Mouse (Mus musculus) heart, postnatal 25 days (tissue): ENCODE results near the gene Hsdl1. TPM values are rescaled to one million over a fixed set of nuclear protein-coding genes. Genes with fewer than 3 reads are reported as not detected.

Experiments
- DNase-seq: peaks from one replicate; pipeline ENCODE4 v3.0.0; 2022; ENCODE audit warnings: low spot score
- intact Hi-C: fragments of 180-260 bp; cut with DNase I; formaldehyde crosslinking; loops from one replicate; pipeline ENCODE4 v1.15.1; 2025
- total RNA-seq, 2 experiments: library from RNA; stranded (reverse); gene quantifications; 2 replicates each; pipeline ENCODE4 v1.2.3; 2021

Hsdl1 gene
- 10 to 100 TPM; 18.7 to 20.1 TPM for total RNA-seq

DNA sequence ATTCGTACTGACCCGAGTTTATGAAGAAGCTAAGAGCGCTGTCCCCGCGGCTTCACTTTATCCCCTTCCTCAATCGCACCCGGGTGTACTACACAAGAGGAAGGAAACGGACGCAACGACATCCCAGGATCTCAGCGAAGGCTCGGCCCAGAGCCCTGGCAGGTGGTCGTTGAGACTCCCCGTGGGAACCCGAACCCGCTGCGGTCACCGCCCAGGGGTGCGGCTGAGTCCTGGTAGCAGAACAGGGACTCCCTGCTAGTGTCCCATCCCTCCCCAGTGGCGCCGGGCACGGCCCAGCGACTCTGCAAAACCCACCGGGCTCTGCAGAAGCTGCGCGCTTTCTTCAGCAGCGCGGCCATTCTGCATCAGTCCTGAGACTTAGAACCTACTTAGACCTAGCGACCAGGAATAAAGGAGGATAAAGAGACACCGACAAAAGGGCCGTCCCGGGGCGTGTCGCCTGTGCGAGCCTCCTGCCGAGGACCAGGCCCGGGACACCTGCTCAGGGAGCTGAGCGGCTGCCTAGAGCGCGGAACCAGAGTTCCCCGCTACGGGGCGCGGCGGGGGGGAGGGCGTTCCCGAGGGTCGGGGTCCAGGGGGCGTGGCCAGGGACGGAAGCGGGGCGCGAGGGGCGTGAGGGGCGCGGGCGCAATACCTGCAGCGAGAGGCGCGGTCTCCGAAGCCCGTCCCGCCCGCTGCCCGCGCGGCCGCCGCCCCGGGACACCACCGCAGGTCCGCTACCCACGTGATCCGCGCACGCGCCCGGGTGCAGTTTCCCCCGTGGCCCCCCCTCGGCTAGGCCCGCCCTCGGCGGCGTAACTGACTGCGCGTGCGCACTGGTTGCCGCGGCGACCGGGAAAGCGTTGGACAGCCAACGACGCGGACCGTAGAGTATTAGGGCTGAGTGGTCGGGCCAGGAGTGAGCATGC is at the start of gene Hsdl1, which contains the start of gene Dnaaf1:
Gene Hsdl1 (minus strand): TSS at position 747 of the 929 bp plus-strand sequence.
Gene Dnaaf1 (plus strand): TSS at position 799 of the 929 bp plus-strand sequence.
- intact Hi-C loops, result no loop called here
- DNase-seq, result peak; percentile 90

DNA sequence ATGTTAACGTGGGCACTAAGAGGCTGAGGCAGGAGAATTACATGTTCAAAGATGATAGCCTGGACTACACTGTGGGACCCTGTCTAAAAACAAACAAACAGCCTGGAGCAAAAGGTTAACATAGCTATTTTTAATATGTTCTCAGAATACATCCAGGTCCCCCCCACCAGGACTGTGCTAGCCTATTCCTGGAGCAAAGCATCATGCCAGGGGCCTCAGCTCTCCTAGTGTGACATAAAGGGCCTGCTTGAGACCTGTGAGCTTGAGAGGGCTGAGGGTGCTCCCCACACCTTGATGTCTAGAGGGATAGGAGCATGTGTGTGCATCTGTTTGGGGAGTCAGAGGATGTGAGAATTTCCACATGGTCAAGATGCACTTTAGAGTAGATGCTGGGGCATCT is 48.8 kb upstream of the Hsdl1 start:
- no peak for DNase-seq
- intact Hi-C loops, result no loop called here

DNA sequence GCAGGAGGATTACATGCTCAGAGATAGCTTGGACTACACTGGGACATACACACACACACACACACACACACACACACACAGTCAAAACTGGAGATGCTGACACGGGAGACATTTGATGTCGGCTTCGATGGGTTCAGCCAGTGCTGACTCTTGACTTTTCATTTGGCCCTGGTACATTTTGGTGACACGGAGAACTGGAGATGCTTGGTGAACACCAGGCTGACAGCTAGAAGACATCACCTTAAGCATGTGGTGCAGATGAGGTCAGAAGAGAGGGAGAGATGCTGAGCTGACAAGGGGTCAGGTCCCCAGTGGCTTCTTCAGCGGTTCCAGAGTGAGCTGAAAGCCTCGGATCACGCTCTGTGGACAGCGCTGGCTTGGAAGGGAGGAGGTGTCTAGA is 48.1 kb upstream of the Hsdl1 start:
- intact Hi-C loops, result no loop called here
- no peak for DNase-seq

DNA sequence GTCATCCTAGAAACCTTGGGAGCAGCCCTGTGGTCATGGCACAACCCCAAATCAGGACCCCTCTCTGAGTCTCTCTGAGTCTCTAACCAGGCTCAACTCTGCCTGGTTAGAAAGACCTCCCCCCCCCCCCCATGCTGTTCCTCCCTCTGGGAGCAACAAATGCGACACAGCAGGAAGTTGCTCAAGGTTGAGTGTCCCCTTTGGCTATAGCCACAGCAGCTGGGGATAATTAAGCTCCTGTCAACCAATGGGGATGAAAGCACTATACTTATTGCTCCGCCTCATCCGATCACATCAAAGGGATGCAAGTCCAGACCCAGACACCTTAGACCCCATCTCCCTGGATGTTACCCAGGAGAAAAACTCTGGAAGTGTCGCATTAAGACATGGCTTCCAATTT is 47.6 kb upstream of the Hsdl1 start:
- DNase-seq, result no peak
- intact Hi-C loops, result no loop called here

DNA sequence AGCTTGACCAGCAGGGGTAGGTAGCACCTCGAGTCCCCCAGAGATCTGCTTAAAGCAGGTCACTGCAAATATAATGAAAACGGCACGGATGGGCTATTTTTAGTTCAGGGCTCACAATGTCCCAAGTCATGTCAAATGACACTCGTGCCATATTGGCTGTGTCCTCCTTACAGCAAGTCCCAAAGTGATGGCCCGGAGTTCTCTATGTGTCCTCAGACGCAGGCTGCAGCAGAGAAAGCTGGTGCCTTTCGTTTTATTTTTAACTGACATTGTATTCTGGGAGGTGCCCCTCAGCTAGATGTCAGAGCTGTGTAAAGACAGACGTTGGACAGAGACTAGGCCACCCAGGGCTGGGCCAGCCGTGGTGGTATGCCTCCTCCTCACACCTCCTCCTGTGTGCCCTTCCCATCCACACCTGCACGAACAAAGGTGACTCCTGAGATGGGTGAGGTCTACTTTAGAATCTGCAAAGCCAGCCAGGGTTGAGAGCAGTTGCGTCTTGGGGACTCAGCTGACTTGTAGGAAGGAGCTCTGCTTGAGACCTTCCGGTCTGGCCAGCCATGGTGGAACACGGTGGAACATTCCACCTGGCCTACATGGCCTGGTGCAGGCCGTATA is 46.0 kb upstream of the Hsdl1 start:
- intact Hi-C loops, result no loop called here
- DNase-seq, result no peak

DNA sequence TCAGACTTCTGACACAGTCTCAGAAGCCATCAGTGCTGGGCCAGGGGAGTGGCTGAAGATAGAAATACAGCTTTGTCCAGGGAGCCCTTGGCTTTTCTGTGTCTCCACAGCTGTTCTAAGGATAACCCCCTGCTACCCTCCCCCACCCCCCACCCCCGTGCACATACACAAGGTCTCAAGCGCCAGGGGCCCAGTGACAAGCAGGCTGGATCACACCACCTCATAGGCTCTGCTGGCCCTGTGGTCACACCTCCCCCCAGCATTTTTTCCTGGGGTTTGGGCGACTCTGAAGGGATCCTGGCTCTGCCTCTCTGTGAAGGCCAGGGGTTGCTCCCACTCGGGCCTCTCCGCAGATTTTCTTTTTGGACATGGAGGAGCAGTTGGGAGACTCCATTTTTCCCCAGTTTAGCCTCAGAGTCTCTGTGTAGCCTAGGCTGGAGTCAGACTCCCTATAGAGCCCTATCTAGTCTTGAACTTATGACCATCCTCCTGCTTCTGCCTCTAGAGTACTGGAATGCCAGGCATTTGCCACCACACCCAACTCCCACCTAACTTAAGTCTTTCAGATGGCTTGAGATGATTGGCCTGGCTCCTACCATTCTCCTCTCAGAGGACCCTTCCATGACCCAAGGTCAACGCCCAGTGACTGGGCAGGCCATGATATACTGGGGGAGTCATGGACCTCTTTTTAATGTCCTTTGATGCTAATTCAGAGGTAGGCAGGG is 45.3 kb upstream of the Hsdl1 start:
- DNase-seq, result no peak
- intact Hi-C loops, result no loop called here

DNA sequence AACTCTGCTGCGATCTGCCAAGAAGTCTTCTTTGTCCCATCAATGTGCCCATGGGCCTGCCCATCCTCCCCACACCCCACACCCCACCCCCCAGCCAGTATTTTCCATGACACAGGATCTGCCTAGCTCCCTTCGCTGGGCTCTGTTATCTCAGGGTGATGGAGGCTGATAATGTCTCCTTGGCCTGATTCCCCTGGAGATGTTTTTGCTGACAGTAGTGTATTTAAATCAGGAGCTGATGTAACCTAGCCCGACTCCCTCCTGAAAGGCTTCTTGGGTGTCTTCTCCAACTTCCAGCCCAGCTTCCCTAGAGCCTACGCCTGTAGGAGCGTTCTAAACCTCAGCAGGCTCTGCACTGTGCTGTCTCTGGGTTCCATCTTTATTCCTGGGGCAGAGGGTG is 43.9 kb upstream of the Hsdl1 start:
- DNase-seq, result no peak
- intact Hi-C loops, result no loop called here

DNA sequence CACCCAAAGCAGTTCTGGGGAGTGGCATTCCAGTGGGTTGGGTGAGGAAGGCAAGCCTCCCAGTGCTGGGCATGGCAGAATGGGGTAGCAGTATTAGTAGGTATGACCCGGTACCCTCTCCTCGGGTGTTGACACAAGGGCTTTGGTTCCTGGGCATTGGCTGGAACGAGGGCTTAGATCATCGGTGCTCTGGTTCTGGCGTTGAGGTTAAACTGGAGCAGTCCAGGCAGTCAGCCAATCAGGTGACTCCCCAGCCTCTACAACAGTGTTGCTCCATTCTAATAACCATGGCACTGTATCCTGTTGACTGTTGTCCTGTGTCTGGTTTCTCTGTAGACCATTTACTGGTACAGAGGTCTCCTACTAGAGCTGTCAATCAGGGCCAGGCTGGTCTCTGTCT is 42.6 kb upstream of the Hsdl1 start:
- no peak for DNase-seq
- intact Hi-C loops, result no loop called here

DNA sequence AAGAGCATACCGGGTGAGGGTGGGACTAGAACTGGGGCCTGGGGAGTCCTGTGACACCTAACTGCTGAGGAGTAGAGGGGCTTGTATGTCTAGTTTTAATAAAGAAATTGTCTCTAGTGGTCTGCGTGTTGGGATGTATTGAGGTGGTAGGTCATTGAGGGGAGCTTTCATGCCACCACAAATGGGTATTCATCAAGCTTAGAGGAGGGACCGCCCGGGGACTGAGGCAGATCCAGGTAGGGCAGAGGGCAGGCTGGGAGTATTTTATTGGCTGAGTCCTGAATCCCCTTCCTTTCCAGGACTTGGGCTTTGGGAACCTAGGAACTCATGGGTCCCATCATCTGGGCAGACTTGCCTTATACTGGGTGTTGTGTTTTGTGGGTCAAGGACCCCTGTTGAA is 41.8 kb upstream of the Hsdl1 start:
- intact Hi-C loops, result no loop called here
- no peak for DNase-seq

DNA sequence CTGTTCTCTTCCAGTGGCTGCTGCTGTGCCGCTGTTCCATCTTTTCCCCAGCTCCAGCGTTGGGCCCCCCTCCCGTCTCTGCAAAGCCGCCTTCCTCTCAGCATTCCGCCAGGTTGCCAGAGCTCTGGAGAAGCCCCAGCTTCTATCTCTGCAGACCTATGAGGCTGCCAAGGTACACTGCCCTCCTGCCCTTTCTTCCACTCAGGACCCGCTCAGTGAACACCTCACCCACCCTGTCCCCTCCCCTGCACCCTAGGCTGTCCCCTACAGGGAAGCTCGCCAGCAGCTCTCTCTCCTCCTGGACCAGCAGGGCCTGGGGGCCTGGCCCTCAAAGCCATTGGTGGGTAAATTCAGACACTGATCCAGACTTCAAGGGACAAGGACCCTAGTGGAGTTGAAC is 41.4 kb upstream of the Hsdl1 start:
- intact Hi-C loops, result no loop called here
- DNase-seq, result no peak

DNA sequence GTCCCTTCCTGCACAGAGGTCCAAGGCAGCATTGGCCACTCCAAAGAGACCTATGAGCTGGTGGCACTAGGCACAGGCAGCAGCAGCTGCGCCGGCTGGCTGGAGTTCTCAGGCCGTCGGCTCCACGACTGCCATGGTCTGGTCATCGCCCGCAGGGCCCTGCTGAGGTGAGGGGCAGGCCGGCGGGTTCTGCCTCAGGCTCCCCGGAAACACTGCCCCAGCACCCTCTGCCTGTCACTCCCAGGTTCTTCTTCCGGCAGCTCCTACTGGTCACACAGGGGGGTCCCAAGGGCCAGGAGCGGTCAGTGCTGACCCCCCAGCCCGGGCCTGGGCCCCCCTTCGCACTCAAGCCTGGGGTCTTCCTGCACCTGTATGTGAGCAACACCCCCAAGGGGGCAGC is 40.1 kb upstream of the Hsdl1 start:
- no peak for DNase-seq
- intact Hi-C loops, result no loop called here

DNA sequence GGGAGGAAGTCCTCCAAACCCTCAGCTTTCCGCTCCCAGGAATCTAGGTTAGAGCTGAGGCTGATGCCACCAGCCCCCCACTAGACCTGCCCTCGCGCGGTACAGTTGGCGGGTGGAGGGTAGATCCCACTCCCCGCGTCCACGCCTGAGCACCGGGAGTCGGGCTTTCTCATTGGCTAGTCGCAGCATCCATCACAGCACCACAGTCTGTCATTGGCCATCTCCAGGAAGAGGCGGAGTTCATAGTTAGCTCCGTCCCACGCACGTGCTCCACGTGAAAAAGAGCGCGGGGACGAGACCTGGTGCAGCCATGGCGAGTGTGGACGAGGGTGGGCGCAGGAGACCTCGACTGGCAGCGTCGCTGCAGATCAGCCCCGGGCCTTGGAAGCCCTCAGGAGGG is 37.5 kb upstream of the Hsdl1 start, which contains the start of gene Adad2:
Gene Adad2 (plus strand): TSS at position 277 of the 400 bp plus-strand sequence.
- no peak for DNase-seq
- intact Hi-C loops, result no loop called here

DNA sequence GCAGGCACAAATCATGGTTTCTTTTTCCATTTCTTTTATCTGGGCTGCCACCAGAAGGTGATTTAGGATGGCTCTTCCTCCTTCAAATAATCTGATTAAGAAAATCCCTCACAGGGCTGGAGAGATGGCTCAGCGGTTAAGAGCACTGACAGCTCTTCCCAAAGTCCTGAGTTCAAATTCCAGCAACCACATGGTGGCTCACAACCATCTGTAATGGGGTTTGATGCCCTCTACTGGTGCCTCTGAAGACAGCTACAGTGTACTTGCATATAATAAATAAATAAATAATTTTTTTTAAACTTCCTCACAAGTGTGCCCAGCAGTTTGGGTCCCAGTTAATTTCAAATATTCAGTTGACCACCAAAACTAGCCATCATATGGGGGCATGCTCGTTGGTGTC is 31.2 kb upstream of the Hsdl1 start:
- DNase-seq, result no peak
- intact Hi-C loops, result loop anchor here (5.0 kb wide), 2 partner anchors 71 to 84 kb away; no protein-coding TSS in a partner anchor

DNA sequence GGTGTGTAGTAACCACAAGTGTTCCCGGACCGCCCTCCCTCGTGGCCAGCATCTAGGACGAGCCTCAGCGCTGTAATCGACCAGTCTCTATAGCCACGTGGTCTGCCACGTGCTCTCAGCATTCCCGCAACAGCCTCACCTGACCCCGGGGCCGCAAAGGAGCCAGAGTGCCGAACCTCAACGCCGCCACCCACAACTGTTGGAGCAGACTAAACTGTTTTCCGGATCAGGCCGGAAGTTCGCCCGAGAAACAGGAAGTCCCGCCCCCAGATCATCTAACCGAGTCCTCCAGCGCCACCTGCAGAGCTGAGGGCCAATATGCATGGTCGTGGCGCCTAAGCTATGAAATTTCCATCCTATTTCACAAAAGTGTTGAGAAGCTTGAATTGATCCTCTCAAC is 30.0 kb upstream of the Hsdl1 start, which contains the start of gene Taf1c:
Gene Taf1c (minus strand): TSS at position 227 of the 400 bp plus-strand sequence.
- DNase-seq, result peak; percentile 79
- intact Hi-C loops, result loop anchor here (2.0 to 5.0 kb wide), 4 partner anchors 72 to 192 kb away; no protein-coding TSS in a partner anchor

DNA sequence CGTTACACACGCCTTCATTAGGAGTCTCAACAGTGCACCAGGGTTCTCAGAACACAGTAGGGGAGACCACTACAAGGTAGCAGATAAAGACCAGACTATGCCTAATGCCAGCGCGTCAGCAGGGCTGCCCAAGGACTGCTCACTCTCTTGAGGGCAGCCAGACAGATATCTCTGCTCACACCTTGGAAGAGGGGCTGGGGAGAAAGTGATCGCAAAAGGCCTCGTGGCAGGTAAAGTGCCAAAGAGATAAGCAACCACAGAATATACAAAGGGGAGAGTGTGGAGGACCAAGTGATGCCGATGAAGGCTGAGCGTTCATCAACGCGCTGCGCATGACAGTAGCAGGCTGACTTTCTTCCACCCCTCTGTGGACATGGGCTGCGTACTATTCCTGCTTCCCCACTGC is 29.4 kb upstream of the Hsdl1 start:
- DNase-seq, result no peak
- intact Hi-C loops, result loop anchor here (2.0 kb wide), 2 partner anchors 164 to 192 kb away; no protein-coding TSS in a partner anchor

DNA sequence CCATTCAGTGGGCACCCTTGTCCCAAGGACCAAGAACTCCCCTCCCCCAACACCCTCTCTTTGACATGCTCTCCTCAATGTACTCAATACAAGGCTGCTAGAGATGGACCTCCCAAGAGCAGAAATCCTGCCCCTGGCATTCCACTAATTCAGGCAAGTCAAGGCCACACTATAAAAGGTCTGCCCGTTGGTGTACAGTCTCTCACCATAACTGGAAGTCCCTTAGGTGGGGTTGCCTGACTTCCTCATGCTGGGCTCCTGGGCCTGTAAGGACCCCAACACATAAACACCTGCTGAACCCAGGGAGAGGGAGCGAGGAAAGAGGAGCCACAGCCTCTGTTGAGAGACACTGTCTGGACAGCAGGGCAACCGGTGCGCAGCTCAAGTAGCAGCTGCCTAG is 28.8 kb upstream of the Hsdl1 start:
- intact Hi-C loops, result loop anchor here (2.0 kb wide), 2 partner anchors 163 to 191 kb away; no protein-coding TSS in a partner anchor

DNA sequence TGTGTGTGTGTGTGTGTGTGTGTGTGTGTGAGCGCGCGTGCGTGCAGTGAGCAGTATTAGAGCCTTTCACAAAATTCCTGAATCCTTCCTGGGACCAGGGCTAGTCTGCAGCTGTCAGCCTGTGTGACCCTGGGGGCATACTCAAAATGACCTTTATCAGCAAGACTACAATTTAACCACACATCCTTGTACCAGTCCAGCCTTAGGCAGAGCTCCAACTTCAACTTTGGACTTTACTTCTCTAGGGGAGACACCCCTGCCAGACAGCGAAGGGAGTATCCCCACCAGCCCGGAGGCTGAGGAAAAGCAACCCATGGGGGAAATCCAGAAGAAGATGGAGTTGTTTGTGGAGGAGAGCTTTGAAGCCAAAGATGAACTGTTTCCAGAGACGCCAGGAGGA is 16.5 kb upstream of the Hsdl1 start:
- intact Hi-C loops, result no loop called here

More for the DNA sequence above, 28.8 kb upstream of the Hsdl1 start:
- no peak for DNase-seq

DNA sequence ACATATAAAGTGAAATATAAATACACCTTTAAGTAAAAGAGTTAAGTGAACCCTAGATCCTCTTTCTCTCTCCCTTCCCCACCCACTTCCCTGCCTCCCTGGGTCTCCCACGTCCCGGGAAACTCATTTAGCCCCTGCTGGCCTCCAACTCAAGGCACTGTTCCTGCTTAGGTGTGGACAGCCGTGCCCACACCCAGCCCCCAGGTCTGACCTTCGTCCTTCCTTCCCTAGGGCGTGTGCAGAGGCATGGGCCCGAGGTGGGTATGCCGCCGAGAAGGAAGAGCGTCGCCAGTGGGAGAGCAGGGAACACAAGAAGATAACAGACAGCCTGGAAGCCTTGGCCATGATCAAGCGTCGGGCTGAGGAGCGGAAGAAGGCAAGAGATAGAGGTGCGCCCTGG is 15.4 kb upstream of the Hsdl1 start:
- no peak for DNase-seq
- intact Hi-C loops, result no loop called here

More for the DNA sequence above, 16.5 kb upstream of the Hsdl1 start:
- no peak for DNase-seq

DNA sequence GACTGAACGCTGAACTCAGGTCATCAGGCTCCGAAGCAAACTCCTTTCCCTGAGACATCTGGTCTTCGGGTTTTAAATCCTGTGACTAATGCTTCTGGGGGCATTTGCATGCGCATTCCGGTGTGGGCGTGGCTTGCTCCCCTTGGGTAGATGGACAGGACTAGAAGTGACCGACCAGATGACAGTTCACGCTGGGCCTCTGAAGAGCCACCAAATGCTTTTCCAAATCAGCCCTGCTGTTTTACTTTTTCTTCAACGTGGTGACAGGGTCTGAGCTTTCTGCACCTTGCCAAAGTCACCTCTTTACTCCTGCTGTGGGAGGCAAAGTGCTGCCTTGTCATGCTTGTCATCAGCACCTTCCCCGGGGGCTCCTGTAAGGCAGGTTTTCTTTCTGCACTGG is 13.9 kb upstream of the Hsdl1 start:
- DNase-seq, result no peak
- intact Hi-C loops, result no loop called here

DNA sequence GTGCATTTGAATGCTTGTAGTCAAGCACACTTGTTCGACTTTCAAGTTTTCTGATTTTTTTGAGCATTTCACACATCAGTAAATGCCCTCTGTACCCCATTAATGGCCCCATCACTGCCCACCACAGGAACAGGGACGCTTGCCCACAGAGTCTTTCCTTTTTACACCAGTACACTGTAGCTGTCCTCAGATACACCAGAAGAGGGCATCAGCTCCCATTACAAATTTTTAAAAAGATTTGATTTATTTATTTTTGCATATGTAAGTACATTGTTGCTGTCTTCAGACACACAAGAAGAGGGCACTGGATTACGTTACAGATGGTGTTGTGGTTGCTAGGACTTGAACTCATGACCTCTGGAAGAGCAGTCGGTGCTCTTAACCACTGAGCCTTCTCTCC is 13.3 kb upstream of the Hsdl1 start:
- no peak for DNase-seq
- intact Hi-C loops, result no loop called here
